ENCODE assay signal across 9 mouse cellular contexts in the genomic region with DNA sequence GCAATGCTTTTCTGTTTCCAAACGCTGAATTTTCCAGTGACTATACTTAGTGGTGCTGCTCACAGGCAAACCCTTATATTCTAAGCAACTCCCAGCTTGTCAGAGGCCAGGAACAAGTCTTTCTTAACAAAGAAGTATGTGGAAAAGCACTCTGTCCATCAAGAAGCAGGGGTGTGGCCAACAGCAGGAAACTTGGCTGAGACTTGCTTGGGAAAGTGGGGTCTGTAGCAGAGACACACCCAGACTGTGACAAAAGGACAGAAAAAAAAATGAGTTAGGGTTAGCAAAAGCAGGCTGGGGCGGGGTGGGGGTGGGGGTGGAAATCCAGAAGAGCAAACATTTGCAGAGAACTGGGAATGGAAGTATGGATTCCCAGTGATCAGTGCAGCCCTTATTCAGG. TPM values are rescaled to one million over a fixed set of nuclear protein-coding genes. Genes with fewer than 3 reads are reported as not detected.
DNase-seq lines count a peak whose midpoint lies in the region; ATAC-seq and TF ChIP-seq lines count a peak whose summit lies in the region.
"Had no signal": no experiment of that assay in that cellular context is flagged by ENCODE, and none has a peak within 500 bp of the region (broad histone marks: within the 10 kb centered on the region; RNA-seq: fewer than 3 reads in every experiment).

No protein-coding gene starts in this region.

- DNase-seq in kidney, adult 2 months, result peak; percentile 50
- no peak for DNase-seq in kidney, adult 9 months
- DNase-seq in embryonic facial prominence, embryonic 14.5 days (ENCODE audit: low spot score), result peak; percentile 87
- DNase-seq in kidney, postnatal 0 days (ENCODE audit: low spot score), result peak; percentile 88
- peak; percentile 36 to 67 for DNase-seq in lung, postnatal 4 days
- DNase-seq in right cerebral cortex, postnatal 36 days (ENCODE audit: low spot score in 2 of 2), result no peak
- DNase-seq in adrenal gland, postnatal 14 days, result no peak
- no peak for DNase-seq in natural killer cell, adult 2 months (ENCODE audit: low spot score in 2 of 2)

- H3K36me3 ChIP-seq in kidney, adult 2 months (ENCODE audit: control insufficient read depth, insufficient read depth, low read length), result no peaks in the 10 kb centered on the region
- no peaks in the 10 kb centered on the region for H3K36me3 ChIP-seq in embryonic facial prominence, embryonic 14.5 days (ENCODE audit: control insufficient read depth, insufficient read depth, low read length)
- no peaks in the 10 kb centered on the region for H3K36me3 ChIP-seq in kidney, postnatal 0 days (ENCODE audit: insufficient read depth, low read length)

- no peak overlapping the region for H3K4me2 ChIP-seq in embryonic facial prominence, embryonic 14.5 days (ENCODE audit: low read depth, low read length)
- H3K4me2 ChIP-seq in kidney, postnatal 0 days (ENCODE audit: low read length), result no peak overlapping the region

- H3K27ac ChIP-seq in kidney, adult 2 months (ENCODE audit: insufficient read depth, low read depth, low read length), result no peak overlapping the region
- H3K27ac ChIP-seq in embryonic facial prominence, embryonic 14.5 days (replicated peaks; ENCODE audit: low read depth, low read length), result peak overlapping the region; percentile 61
- peak overlapping the region; percentile 58; the same call in 1 of the 2 replicates for H3K27ac ChIP-seq in kidney, postnatal 0 days

- TF ChIP-seq POLR2A in kidney, adult 2 months (IDR thresholded peaks at IDR 0.05; ENCODE audit: low read depth, low read length), result no peak

- TF ChIP-seq CTCF in kidney, adult 2 months (conservative IDR thresholded peaks at IDR 0.05; ENCODE audit: insufficient read depth, insufficient read length, low read depth, low read length), result no peak
- no peak for TF ChIP-seq CTCF in kidney, postnatal 0 days (IDR thresholded peaks at IDR 0.05; ENCODE audit: low read depth)

- 50% methylated on average over 2 of the region's 2 CpGs for WGBS in kidney, adult 2 months
- 26% methylated on average over 2 of the region's 2 CpGs for WGBS in embryonic facial prominence, embryonic 14.5 days
- 28% methylated on average over 2 of the region's 2 CpGs for WGBS in kidney, postnatal 0 days

- H3K4me1 ChIP-seq in kidney, adult 2 months (ENCODE audit: control insufficient read depth, insufficient read depth, low read length), result no peaks in the 10 kb centered on the region
- H3K4me1 ChIP-seq in embryonic facial prominence, embryonic 14.5 days (ENCODE audit: control insufficient read depth, insufficient read depth, low read length), result peaks cover 4% of the 10 kb centered on the region; the same call in 1 of the 2 replicates
- H3K4me1 ChIP-seq in kidney, postnatal 0 days (replicated peaks; ENCODE audit: insufficient read depth, low read length), result 0 out of 2 replicates have a peak, but pooled peaks cover 3% of the 10 kb centered on the region

- ATAC-seq in embryonic facial prominence, embryonic 14.5 days (ENCODE audit: low read depth), result peak; percentile 80
- ATAC-seq in kidney, postnatal 0 days (replicated peaks; ENCODE audit: low FRiP score, low read depth), result no peak

- H3K9me3 ChIP-seq in embryonic facial prominence, embryonic 14.5 days (ENCODE audit: control insufficient read depth, low read length), result no peaks in the 10 kb centered on the region; the same call in 1 of the 2 replicates
- no peaks in the 10 kb centered on the region for H3K9me3 ChIP-seq in kidney, postnatal 0 days (replicated peaks; ENCODE audit: low read length)

- H3K4me3 ChIP-seq in kidney, adult 2 months (ENCODE audit: insufficient read depth, low read depth, low read length), result no peak overlapping the region
- H3K4me3 ChIP-seq in embryonic facial prominence, embryonic 14.5 days (ENCODE audit: low read depth, low read length), result no peak overlapping the region
- H3K4me3 ChIP-seq in kidney, postnatal 0 days (replicated peaks; ENCODE audit: low read depth, low read length), result no peak overlapping the region
- H3K4me3 ChIP-seq: erythroblast, embryonic 14.5 days had no signal

- no peak overlapping the region for H3K9ac ChIP-seq in embryonic facial prominence, embryonic 14.5 days (ENCODE audit: low read depth, low read length)
- no peak overlapping the region for H3K9ac ChIP-seq in kidney, postnatal 0 days (ENCODE audit: low read depth, low read length)

- H3K27me3 ChIP-seq in kidney, adult 2 months (replicated peaks; ENCODE audit: control insufficient read depth, insufficient read depth, low read length), result no peaks in the 10 kb centered on the region
- H3K27me3 ChIP-seq in embryonic facial prominence, embryonic 14.5 days (replicated peaks; ENCODE audit: control insufficient read depth, insufficient read depth, low read length), result no peaks in the 10 kb centered on the region
- H3K27me3 ChIP-seq in kidney, postnatal 0 days (ENCODE audit: insufficient read depth, low read length), result no peaks in the 10 kb centered on the region

RNA-seq across cellular contexts. Expression of gene Fstl1, which starts 23.8 kb away (rescaled TPM):
- 21.3 and 25.8 TPM in 2 replicates for polyA plus RNA-seq in kidney, adult 2 months (2012; rRNA removed)
- 833 and 870 TPM in 2 replicates for polyA plus RNA-seq in embryonic facial prominence, embryonic 14.5 days (2014; fragmentation: Nextera tagmentation; extraction: Ambion mirVana)
- 641 and 681 TPM in 2 replicates for polyA plus RNA-seq in kidney, postnatal 0 days (2015; fragmentation: Nextera tagmentation; extraction: Ambion mirVana)
- 120 and 144 TPM in 2 replicates for total RNA-seq in adrenal gland, postnatal 14 days (2021)

Comparison
In these comparisons a context has a peak if more than half of its experiments do, and no peak if none do; other contexts are left out.
1. DNase-seq: peak in kidney, adult 2 months (single experiment), embryonic facial prominence, embryonic 14.5 days (single experiment), kidney, postnatal 0 days (single experiment) and lung, postnatal 4 days (2 of 2); none in kidney, adult 9 months (single experiment), right cerebral cortex, postnatal 36 days (0 of 2), adrenal gland, postnatal 14 days (single experiment) and natural killer cell, adult 2 months (0 of 2).
2. RNA of gene Fstl1, which starts 23.8 kb away (polyA plus RNA-seq): 833 to 870 TPM in embryonic facial prominence, embryonic 14.5 days and 641 to 681 TPM in kidney, postnatal 0 days; 21.3 to 25.8 TPM in kidney, adult 2 months; every median in the first group is over 10 times any median in the second.